Comparison of ENCODE assay signal across 27 mouse cellular contexts in genomic region chr1:36038769-36039168, GRCm38 (mm10). TPM values are rescaled to one million over a fixed set of nuclear protein-coding genes. Genes with fewer than 3 reads are reported as not detected.
DNase-seq lines count a peak whose midpoint lies in the region; ATAC-seq and TF ChIP-seq lines count a peak whose summit lies in the region.
"Had no signal": no experiment of that assay in that cellular context is flagged by ENCODE, and none has a peak within 500 bp of the region (broad histone marks: within the 10 kb centered on the region; RNA-seq: fewer than 3 reads in every experiment).

No protein-coding gene starts in this region.

- no peak overlapping the region for H3K27ac ChIP-seq in lung, postnatal 0 days (ENCODE audit: low read length)
- H3K27ac ChIP-seq: embryonic facial prominence, embryonic 13.5 days; heart, adult 2 months; hindbrain, embryonic 13.5 days; limb, embryonic 13.5 days; liver, embryonic 12.5 days; stomach, embryonic 15.5 days had no signal

- intact Hi-C loops in heart, postnatal 10 days (cut with DNase I), result no loop called here

- 53% methylated on average over 8 of the region's 8 CpGs for WGBS in lung, postnatal 0 days

- TF ChIP-seq EP300 in lung, postnatal 0 days (IDR thresholded peaks at IDR 0.05), result no peak

- no peaks in the 10 kb centered on the region for H3K4me1 ChIP-seq in lung, postnatal 0 days (ENCODE audit: insufficient read depth, low read depth, low read length)
- H3K4me1 ChIP-seq: embryonic facial prominence, embryonic 13.5 days; hindbrain, embryonic 13.5 days; liver, embryonic 12.5 days; stomach, embryonic 15.5 days had no signal

- H3K27me3 ChIP-seq in lung, postnatal 0 days (replicated peaks; ENCODE audit: insufficient read depth, low read length), result no peaks in the 10 kb centered on the region
- H3K27me3 ChIP-seq: embryonic facial prominence, embryonic 13.5 days; hindbrain, embryonic 13.5 days; limb, embryonic 13.5 days; liver, embryonic 12.5 days; stomach, embryonic 15.5 days had no signal

- no peak overlapping the region for H3K4me3 ChIP-seq in lung, postnatal 0 days (ENCODE audit: low read depth, low read length)
- H3K4me3 ChIP-seq: embryonic facial prominence, embryonic 13.5 days; heart, adult 2 months; hindbrain, embryonic 13.5 days; limb, embryonic 13.5 days; liver, embryonic 12.5 days; myocyte; stomach, embryonic 15.5 days had no signal

- no peak for ATAC-seq in lung, postnatal 0 days
- ATAC-seq: liver, embryonic 12.5 days; midbrain, embryonic 16.5 days had no signal

- no peaks in the 10 kb centered on the region for H3K9me3 ChIP-seq in lung, postnatal 0 days (ENCODE audit: low read length)
- H3K9me3 ChIP-seq: limb, embryonic 13.5 days; stomach, embryonic 15.5 days had no signal

- no peak for TF ChIP-seq CTCF in lung, postnatal 0 days (IDR thresholded peaks at IDR 0.05)

- H3K9ac ChIP-seq in lung, postnatal 0 days (replicated peaks; ENCODE audit: low read depth), result no peak overlapping the region
- H3K9ac ChIP-seq: embryonic facial prominence, embryonic 13.5 days; hindbrain, embryonic 13.5 days; limb, embryonic 13.5 days; liver, embryonic 12.5 days; lung, embryonic 14.5 days; stomach, embryonic 15.5 days had no signal

- H3K36me3 ChIP-seq in lung, postnatal 0 days (ENCODE audit: insufficient read depth, low read length), result no peaks in the 10 kb centered on the region
- H3K36me3 ChIP-seq: embryonic facial prominence, embryonic 13.5 days; hindbrain, embryonic 13.5 days; limb, embryonic 13.5 days; liver, embryonic 12.5 days; stomach, embryonic 15.5 days had no signal

- no peak overlapping the region for H3K4me2 ChIP-seq in lung, postnatal 0 days (replicated peaks; ENCODE audit: low read depth, low read length)
- H3K4me2 ChIP-seq: embryonic facial prominence, embryonic 13.5 days; hindbrain, embryonic 13.5 days; limb, embryonic 13.5 days; liver, embryonic 12.5 days; lung, embryonic 14.5 days; stomach, embryonic 15.5 days had no signal

- peak; percentile 21 for DNase-seq in adrenal gland, postnatal 14 days
- DNase-seq in adrenal gland, adult 18-20 months (ENCODE audit: low spot score in 2 of 2), result no peak
- peak; percentile 90 for DNase-seq in heart, adult 11 months
- DNase-seq in heart, postnatal 10 days, result no peak
- peak; percentile 19 for DNase-seq in MN1 (ENCODE audit: low spot score)
- peak; percentile 51 for DNase-seq in lung, postnatal 0 days (ENCODE audit: low spot score)
- DNase-seq in layer of hippocampus, postnatal 10 days (ENCODE audit: low spot score in 2 of 2), result no peak
- no peak for DNase-seq in right cerebral cortex, adult 2 months (ENCODE audit: low spot score in 2 of 2)
- DNase-seq: adrenal gland, adult 2 months; cerebellum, adult 2 months; cerebellum, postnatal 25 days; embryo, embryonic 11 days; gastrocnemius, postnatal 10 days; heart, postnatal 36 days; kidney, adult 2 months; kidney, postnatal 10 days; lung, embryonic 14.5 days; right cerebral cortex, adult 18-20 months; thymus, postnatal 25 days had no signal

RNA-seq across cellular contexts. Expression of gene Hs6st1, which starts 29.4 kb away (rescaled TPM):
- total RNA-seq in adrenal gland, postnatal 14 days (2021), result 71.6 and 89.0 TPM in 2 replicates
- total RNA-seq in adrenal gland, adult 18-20 months (2021), result 100 to 1,000 TPM in 1 of 2 experiments, 10 to 100 TPM in 1; 43.5 to 122 TPM
- total RNA-seq in heart, postnatal 10 days (2021), result 10 to 100 TPM; 26.4 to 35.1 TPM
- 4.9 and 6.3 TPM in 2 replicates for polyA plus RNA-seq in lung, postnatal 0 days (2015; fragmentation: Nextera tagmentation; extraction: Ambion mirVana)
- total RNA-seq in layer of hippocampus, postnatal 10 days (2021), result 10 to 100 TPM; 52.2 to 52.9 TPM

Comparison
In these comparisons a context has a peak if more than half of its experiments do, and no peak if none do; other contexts are left out.
1. DNase-seq: peak in adrenal gland, postnatal 14 days (single experiment), heart, adult 11 months (single experiment), MN1 (single experiment) and lung, postnatal 0 days (single experiment); none in adrenal gland, adult 18-20 months (0 of 2), heart, postnatal 10 days (0 of 2), layer of hippocampus, postnatal 10 days (0 of 2) and right cerebral cortex, adult 2 months (0 of 2).